Mouse (Mus musculus) hindbrain, embryonic 16.5 days (tissue): Measurements from ENCODE around the gene Sdk2. TPM values are rescaled to one million over a fixed set of nuclear protein-coding genes. Genes with fewer than 3 reads are reported as not detected.

Experiments used
- ATAC-seq: fragments of 200-750 bp; cut with Nextera tagmentation; 2 replicates; pipeline ENCODE4 v1.8.0; 2017; ENCODE audit warnings: moderate TSS enrichment, moderate library complexity
- H3K27ac ChIP-seq: fragments of 300-500 bp; sonication (generic); 2 replicates; pipeline ENCODE4 v1.5.1; 2014; ENCODE audit warnings: low read depth, mild to moderate bottlenecking, control low read depth, low read length, moderate library complexity
- H3K27me3 ChIP-seq: fragments of 300-500 bp; sonication (generic); replicated peaks from 2 replicates; pipeline ENCODE4 v1.6.1; 2014; ENCODE audit warnings: low read length; ENCODE audit not compliant: control insufficient read depth, insufficient read depth
- H3K36me3 ChIP-seq: fragments of 300-500 bp; sonication (generic); 2 replicates; pipeline ENCODE4 v1.6.1; 2014; ENCODE audit warnings: mild to moderate bottlenecking, low read length, moderate library complexity, mixed read lengths; ENCODE audit not compliant: control insufficient read depth, insufficient read depth
- H3K4me1 ChIP-seq: fragments of 300-500 bp; sonication (generic); 2 replicates; pipeline ENCODE4 v1.6.1; 2014; ENCODE audit warnings: low read depth, low read length; ENCODE audit not compliant: control insufficient read depth, insufficient read depth
- H3K4me2 ChIP-seq: fragments of 300-500 bp; sonication (generic); 2 replicates; pipeline ENCODE4 v1.6.1; 2014; ENCODE audit warnings: mild to moderate bottlenecking, low read length, control low read depth, moderate library complexity
- H3K4me3 ChIP-seq: fragments of 300-500 bp; sonication (generic); 2 replicates; pipeline ENCODE4 v1.5.1; 2014; ENCODE audit warnings: mild to moderate bottlenecking, low read length, control low read depth, moderate library complexity
- H3K9ac ChIP-seq: fragments of 300-500 bp; sonication (generic); 2 replicates; pipeline ENCODE4 v1.6.1; 2014; ENCODE audit warnings: low read depth, mild to moderate bottlenecking, control low read depth, low read length, moderate library complexity
- H3K9me3 ChIP-seq: fragments of 300-500 bp; sonication (generic); 2 replicates; pipeline ENCODE4 v1.6.1; 2014; ENCODE audit warnings: mild to moderate bottlenecking, low read length, moderate library complexity; ENCODE audit not compliant: control insufficient read depth
- WGBS: fragments of 180-500 bp; shearing (Covaris S2); extraction: QIAGEN DNeasy Blood & Tissue Kit; methylation state at CpG from one replicate; pipeline ENCODE4 v1.1.7; 2014; 5-methylcytosine and 5-hydroxymethylcytosine counted together
- polyA plus RNA-seq: library from polyadenylated mRNA; unstranded; fragments of >200 nt; fragmentation: Nextera tagmentation; extraction: Ambion mirVana; gene quantifications from 2 replicates; pipeline ENCODE4 v1.2.1, GENCODE M21; 2015

Sdk2 gene
- polyA plus RNA-seq, 1 experiment from 2014 or later = 3.3 TPM

DNA sequence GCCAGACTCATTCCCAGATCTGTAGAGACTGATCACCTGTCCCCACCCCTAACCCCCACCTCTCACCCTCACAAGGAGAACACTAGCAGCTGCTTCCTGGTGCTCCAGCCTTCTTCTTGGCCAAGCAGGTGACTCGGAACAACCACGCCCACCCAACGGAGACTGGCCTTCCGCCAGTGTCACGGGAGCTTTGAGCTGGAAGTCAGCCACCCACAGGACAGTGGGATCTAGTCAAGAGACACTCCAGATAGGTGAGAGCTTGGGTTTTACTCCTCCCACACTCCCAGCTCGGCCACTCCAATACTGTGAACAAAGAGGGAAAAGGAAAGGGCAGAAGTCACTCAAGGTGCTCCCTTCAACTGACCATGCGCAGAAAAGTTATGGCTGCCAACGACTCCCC, 327.6 kb downstream of the Sdk2 start:
- 73% methylated on average over 8 of the region's 8 CpGs for WGBS
- H3K4me3 ChIP-seq = no peak overlapping the region
- no peak for ATAC-seq
- no peaks in the 10 kb centered on the region for H3K9me3 ChIP-seq
- H3K9ac ChIP-seq = no peak overlapping the region
- H3K27ac ChIP-seq = no peak overlapping the region
- H3K4me1 ChIP-seq = peaks cover 14% of the 10 kb centered on the region
- H3K4me2 ChIP-seq = no peak overlapping the region
- no peaks in the 10 kb centered on the region for H3K27me3 ChIP-seq
- H3K36me3 ChIP-seq = 0 out of 2 replicates have a peak, but pooled peaks cover 5% of the 10 kb centered on the region

- WGBS = 71% methylated on average over 8 of the region's 8 CpGs
- H3K27me3 ChIP-seq = no peaks in the 10 kb centered on the region
- H3K4me2 ChIP-seq = no peak overlapping the region
- H3K27ac ChIP-seq = no peak overlapping the region
- ATAC-seq = no peak
- no peaks in the 10 kb centered on the region for H3K9me3 ChIP-seq
- no peak overlapping the region for H3K4me3 ChIP-seq
- H3K36me3 ChIP-seq = 0 out of 2 replicates have a peak, but pooled peaks cover under 1% of the 10 kb centered on the region
- no peak overlapping the region for H3K9ac ChIP-seq
- peaks cover 20% of the 10 kb centered on the region for H3K4me1 ChIP-seq
Measured at GRCm38 (mm10) chr11:113737912-113738311, 328.9 kb downstream of the Sdk2 start.

DNA sequence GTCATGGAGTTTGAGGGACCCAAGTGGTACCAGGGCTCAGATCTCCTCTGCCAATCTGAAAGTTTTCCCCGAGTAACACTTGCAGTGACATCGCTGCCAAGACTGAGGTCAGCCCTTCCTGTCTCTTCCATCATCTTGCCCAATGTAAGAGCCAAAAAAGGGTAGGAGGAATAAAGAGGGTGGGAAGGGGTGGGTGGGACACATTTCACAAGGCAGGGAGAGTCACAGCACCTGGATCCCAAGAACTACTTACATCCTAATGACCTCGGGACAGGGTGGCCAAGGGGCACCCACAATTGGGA, 329.3 kb downstream of the Sdk2 start:
- Histone ChIP-seq H3K9ac (no peak overlapping the region), H3K4me1 (peaks cover 20% of the 10 kb centered on the region), H3K27ac (no peak overlapping the region), H3K4me3 (no peak overlapping the region), H3K9me3 (no peaks in the 10 kb centered on the region), H3K4me2 (no peak overlapping the region), H3K36me3 (no peaks in the 10 kb centered on the region), H3K27me3 (no peaks in the 10 kb centered on the region)
- WGBS = 90% methylated on average over 3 of the region's 3 CpGs
- ATAC-seq = no peak

- H3K27ac ChIP-seq = no peak overlapping the region
- H3K36me3 ChIP-seq = no peaks in the 10 kb centered on the region
- peaks cover 20% of the 10 kb centered on the region for H3K4me1 ChIP-seq
- no peak overlapping the region for H3K4me3 ChIP-seq
- no peaks in the 10 kb centered on the region for H3K9me3 ChIP-seq
- WGBS = 71% methylated on average over 11 of the region's 11 CpGs
- no peak for ATAC-seq
- H3K9ac ChIP-seq = no peak overlapping the region
- no peaks in the 10 kb centered on the region for H3K27me3 ChIP-seq
- H3K4me2 ChIP-seq = no peak overlapping the region
Measured at GRCm38 (mm10) chr11:113736848-113737552, 329.8 kb downstream of the Sdk2 start.

DNA sequence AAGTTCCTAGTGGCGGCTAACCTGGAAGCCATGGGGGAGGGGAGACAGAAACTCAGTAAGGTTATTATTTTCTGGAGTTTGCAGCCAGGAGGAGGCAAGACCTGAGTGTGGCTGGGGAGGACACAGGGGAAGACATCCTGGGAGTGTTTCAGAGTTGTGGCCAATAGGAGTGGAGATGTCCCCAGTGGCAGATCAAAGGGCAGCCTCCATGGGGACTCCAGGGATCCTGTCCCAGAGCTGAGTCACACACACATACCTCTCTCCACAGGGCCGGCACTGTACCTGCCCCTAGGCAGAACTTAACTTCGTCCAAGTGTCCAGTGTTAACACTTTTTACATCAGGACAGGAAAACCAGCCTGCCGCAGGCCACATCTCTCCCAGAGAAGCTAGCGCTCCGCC, 331.7 kb downstream of the Sdk2 start:
- WGBS = 82% methylated on average over 6 of the region's 6 CpGs

GRCm38 (mm10) chr11:113733631-113734364, 333.0 kb downstream of the Sdk2 start:
- Histone ChIP-seq H3K4me3 (no peak overlapping the region), H3K27me3 (no peaks in the 10 kb centered on the region), H3K27ac (no peak overlapping the region), H3K9me3 (no peaks in the 10 kb centered on the region), H3K4me2 (no peak overlapping the region), H3K36me3 (peaks cover 1% of the 10 kb centered on the region), H3K9ac (no peak overlapping the region), H3K4me1 (peaks cover 17% of the 10 kb centered on the region)
- no peak; the same call in 1 of the 2 replicates for ATAC-seq
- 61% methylated on average over 6 of the region's 6 CpGs for WGBS

More for the DNA sequence above, 331.7 kb downstream of the Sdk2 start:
- H3K9me3 ChIP-seq = no peaks in the 10 kb centered on the region
- no peak overlapping the region for H3K4me2 ChIP-seq
- peaks cover 23% of the 10 kb centered on the region for H3K4me1 ChIP-seq
- H3K4me3 ChIP-seq = no peak overlapping the region
- no peak overlapping the region for H3K9ac ChIP-seq
- no peaks in the 10 kb centered on the region for H3K36me3 ChIP-seq
- no peaks in the 10 kb centered on the region for H3K27me3 ChIP-seq
- ATAC-seq = no peak
- H3K27ac ChIP-seq = no peak overlapping the region

DNA sequence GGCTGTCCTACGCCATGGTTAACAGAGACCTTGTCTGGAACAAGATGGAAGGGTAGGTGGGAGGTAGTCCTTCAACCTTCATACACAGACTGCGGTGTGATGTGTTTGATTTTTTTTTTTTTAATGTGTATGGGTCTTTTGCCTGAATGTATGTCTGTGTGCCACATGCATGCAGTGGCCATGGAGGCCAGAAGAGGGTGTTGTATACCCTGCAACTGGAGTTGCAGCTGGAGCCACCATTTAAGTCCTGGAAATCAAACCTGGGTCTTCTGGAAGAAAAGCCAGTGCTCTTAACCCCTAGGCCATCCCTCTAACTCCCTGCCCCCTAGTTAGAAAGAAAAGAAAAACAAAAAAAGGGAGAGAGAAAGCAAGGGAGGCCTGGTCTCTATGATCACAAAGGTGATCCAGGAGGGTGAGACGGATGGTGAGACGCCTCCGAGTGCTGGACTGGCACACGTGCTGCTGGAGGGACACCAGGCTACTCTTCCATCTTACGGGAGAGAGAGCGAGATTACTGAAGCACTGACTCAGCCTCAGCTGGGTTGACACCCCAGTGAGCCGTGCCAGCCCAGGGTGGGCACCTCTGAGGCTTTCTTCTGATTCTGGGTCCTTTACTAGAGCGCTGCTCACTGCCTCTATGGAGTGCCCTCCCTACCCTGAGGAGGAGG, 334.8 kb downstream of the Sdk2 start:
- Histone ChIP-seq H3K4me1 (peaks cover 20% of the 10 kb centered on the region), H3K27me3 (no peaks in the 10 kb centered on the region), H3K9me3 (no peaks in the 10 kb centered on the region), H3K4me2 (no peak overlapping the region), H3K27ac (no peak overlapping the region), H3K36me3 (peaks cover 15% of the 10 kb centered on the region), H3K4me3 (no peak overlapping the region), H3K9ac (no peak overlapping the region)
- ATAC-seq = no peak
- 96% methylated on average over 10 of the region's 10 CpGs for WGBS

DNA sequence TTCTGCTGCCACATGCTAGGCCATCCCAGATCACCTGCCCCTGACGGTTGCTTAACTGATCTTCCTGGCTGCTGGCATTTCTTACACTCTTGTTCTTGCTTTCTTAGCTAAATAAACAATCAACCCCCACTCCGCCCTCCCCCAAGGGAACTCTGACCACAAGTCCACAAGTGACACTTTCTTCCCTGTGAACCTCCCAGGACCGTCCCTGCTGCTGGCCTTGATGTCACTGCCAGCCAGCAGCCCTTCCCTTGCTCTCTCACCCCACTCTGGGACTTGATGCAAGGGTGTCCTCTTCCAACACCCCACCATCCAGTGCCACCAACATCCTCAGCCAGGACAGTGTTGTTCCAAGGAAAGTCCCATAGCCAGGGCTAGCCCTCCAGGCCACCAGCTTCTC, 336.0 kb downstream of the Sdk2 start:
- 78% methylated on average over 3 of the region's 3 CpGs for WGBS
- no peak for ATAC-seq
- Histone ChIP-seq H3K27ac (no peak overlapping the region), H3K4me1 (peaks cover 22% of the 10 kb centered on the region), H3K27me3 (no peaks in the 10 kb centered on the region), H3K4me3 (no peak overlapping the region), H3K36me3 (peaks cover 23% of the 10 kb centered on the region), H3K9ac (no peak overlapping the region), H3K4me2 (no peak overlapping the region), H3K9me3 (no peaks in the 10 kb centered on the region)

DNA sequence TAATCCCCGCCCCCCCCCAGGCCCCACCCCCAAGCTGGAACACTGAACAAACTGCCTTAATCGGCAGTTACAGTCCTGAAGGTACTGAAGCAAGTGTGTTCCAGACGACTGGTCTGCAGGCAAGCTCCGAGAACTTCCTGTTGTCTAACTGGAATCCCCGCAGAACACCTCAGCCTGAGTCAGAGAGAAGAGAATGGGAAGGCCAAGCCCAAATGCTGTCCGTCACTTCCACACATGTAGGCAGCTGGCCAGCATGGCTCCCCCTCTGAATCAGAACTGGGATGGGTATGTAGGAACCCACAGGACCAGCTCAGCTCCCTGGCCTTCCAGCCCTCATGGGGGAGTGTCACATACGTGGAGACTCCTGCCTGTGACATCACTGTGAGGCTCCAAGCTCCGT, 336.9 kb downstream of the Sdk2 start:
- Histone ChIP-seq H3K4me2 (no peak overlapping the region), H3K4me1 (peaks cover 26% of the 10 kb centered on the region)
- WGBS = 65% methylated on average over 8 of the region's 8 CpGs

More for the DNA sequence above, 336.9 kb downstream of the Sdk2 start:
- Histone ChIP-seq H3K4me3 (no peak overlapping the region), H3K27ac (no peak overlapping the region), H3K36me3 (peaks cover 24% of the 10 kb centered on the region), H3K27me3 (no peaks in the 10 kb centered on the region), H3K9ac (no peak overlapping the region), H3K9me3 (no peaks in the 10 kb centered on the region)
- no peak for ATAC-seq
